Mouse (Mus musculus): ENCODE data around the gene Olfr1395. TPM values are rescaled to one million over a fixed set of nuclear protein-coding genes. Genes with fewer than 3 reads are reported as not detected.

Olfr1395 gene
- total RNA-seq (2021) (not detected), polyA plus RNA-seq (2012; rRNA removed) (not detected in 2 replicates)
- long read RNA-seq = 0 reads

GRCm38 (mm10) chr11:49141974-49142373, at the start of gene Olfr1395:
Gene Olfr1395, plus strand, starts transcription at chr11:49142274.
- DNase-seq = no peak

GRCm38 (mm10) chr11:49092786-49093185, 49.3 kb upstream of the Olfr1395 start:
- no peak for DNase-seq

GRCm38 (mm10) chr11:49093861-49094660, 48.0 kb upstream of the Olfr1395 start:
- DNase-seq = no peak

DNA sequence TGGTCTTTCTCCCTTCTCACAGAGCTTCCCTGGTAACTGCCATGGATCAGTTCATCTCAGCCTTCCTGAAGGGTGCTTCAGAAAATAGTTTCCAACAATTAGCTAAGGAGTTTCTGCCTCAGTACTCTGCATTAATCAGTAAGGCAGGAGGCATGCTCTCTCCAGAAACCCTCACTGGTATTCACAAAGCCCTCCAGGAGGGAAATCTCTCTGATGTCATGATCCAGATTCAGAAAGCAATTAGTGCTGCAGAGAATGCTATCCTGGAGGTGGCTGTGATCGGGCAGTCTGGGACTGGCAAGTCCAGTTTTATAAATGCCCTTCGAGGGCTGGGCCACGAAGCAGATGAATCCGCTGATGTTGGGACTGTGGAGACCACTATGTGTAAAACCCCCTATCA, 46.7 kb upstream of the Olfr1395 start:
- no peak for DNase-seq

GRCm38 (mm10) chr11:49100409-49100808, 41.7 kb upstream of the Olfr1395 start:
- no peak for DNase-seq

GRCm38 (mm10) chr11:49101500-49101899, 40.6 kb upstream of the Olfr1395 start:
- DNase-seq = no peak

DNA sequence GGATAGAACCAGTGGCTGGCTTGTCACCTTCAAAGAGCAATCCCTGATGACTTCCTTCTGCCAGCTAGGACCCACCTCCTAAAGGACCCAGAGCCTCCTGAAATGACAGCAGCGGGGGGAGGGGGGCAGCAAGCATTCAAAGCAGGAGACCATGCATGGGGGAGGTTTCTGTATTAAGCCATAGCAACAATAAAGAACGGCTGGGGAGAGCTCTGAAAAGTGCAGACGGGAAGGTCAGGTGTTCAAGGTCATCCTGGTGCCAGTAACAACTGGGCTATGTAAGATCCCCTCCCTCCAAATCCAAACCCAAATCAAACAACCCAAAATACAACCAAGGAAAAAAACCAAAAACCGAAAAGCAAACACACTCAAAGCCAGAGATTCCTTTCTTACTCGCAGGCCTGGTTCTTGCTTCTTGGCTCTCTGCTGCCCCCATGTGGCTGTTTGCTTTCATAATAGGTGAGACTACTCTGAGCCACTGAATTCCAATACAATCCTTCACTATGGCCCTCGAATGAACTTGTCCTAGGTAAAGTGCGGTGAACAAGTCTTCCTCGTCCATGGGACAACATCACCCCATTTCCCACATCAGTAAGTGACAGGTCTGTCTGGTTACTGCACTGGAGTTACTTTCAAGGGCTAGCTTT, 38.9 kb upstream of the Olfr1395 start:
- peak; percentile 83 for DNase-seq

GRCm38 (mm10) chr11:49105752-49106151, 36.3 kb upstream of the Olfr1395 start:
- DNase-seq = no peak

DNA sequence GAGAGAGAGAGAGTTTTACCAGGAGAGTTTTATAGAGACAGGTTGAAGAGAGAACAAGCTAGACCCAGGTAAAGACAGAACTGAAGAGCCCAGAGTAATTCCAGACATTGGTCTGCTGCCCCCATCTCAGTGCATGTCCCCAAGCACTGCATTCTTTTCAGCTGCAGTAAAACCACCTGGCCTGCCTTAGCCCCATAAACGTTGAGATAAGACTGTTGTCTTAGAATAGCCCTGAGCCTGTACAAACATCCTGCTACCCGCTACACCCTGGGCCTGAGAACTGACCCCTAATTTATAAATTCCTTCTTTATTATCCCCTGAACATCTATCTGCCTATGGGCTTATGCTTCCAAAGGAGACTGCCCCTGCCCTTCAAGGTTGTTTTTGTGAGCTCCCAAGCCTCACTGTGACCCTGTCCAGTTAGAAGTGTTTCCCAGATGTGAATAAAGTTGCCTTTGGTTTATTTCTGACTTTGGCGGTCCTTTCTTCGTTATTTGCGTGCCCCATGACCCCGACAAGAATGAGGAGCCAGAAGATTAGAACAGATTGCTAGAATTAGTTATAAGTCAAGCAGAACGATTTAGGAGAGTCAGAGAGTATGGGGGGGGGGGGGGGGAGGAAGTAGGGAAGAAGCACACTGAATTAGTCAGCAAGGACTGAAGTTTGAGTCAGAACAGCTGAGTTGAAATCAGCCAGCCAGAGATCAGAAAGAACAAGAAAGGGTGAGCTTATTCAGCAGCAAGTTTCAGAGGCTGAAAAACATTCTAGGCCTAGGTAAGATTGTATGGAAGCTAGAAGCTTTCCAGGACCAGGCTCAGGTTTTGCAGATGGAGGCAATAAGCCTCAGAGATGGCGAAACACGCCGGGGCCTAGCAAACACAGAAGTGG, 34.2 kb upstream of the Olfr1395 start:
- DNase-seq = no peak

DNA sequence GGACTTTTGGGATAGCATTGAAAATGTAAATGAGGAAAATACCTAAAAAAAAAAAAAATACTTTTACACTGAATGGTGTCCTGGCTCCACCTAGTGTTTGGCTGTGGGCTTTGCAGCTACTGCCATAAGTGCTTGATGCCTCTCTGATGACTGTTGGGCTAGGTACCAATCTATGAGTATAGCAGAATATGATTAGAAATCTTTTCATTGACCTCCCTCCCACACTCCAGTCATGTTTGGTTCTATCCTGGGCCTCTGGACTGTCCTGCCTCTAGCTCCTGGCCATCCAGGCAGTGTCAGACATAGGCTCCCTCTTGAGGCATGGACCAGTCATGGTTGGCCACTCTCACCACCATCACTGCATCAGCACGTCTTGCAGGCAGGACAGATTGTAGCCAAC, 33.2 kb upstream of the Olfr1395 start:
- DNase-seq = no peak

- no peak for DNase-seq
Measured at GRCm38 (mm10) chr11:49111000-49111399, 31.1 kb upstream of the Olfr1395 start.

GRCm38 (mm10) chr11:49112624-49113219, 29.4 kb upstream of the Olfr1395 start:
- no peak for DNase-seq

- DNase-seq = no peak
Measured at GRCm38 (mm10) chr11:49114158-49114557, 27.9 kb upstream of the Olfr1395 start.

DNA sequence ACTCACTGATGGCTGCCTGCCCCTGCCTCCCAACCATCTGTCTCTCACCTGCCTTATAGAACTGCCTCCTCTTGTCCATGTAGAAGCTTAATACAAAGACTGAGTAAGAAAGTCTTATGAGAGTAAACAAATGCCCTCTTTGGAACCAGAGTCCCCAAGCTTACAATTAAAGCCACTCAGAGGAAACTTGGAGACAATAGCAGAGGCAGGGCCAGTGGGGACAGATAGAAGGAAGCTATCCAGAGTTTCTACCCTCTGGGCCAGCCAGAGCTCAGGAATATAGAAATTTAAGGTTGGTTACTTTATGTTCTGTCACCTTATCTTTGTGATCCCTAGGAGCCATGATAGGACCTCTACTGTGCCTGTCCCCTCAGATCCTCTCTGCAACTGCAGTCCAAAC, 27.3 kb upstream of the Olfr1395 start, which contains the start of gene Olfr1396:
Gene Olfr1396 (minus strand): TSS at position 101 of the 400 bp plus-strand sequence.
- DNase-seq = no peak

DNA sequence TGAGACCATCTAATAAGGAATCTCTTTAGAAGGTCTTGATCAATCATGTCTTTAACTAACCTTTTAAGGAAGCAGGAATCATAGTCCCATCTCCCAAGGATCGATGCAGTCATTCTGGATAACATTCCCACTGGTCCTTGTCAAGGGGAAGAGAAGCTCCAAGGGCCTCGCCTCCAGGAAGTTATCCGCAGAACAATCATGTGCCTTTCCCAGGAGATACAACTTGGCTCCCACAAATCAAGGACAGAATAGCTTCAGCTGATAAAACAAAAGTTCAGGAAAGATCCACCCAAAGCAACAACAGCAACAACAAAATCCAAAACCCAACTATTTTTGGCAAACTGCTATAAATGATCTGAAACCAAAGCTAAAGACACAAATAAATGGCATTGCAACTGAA, 22.4 kb upstream of the Olfr1395 start:
- DNase-seq = no peak

DNA sequence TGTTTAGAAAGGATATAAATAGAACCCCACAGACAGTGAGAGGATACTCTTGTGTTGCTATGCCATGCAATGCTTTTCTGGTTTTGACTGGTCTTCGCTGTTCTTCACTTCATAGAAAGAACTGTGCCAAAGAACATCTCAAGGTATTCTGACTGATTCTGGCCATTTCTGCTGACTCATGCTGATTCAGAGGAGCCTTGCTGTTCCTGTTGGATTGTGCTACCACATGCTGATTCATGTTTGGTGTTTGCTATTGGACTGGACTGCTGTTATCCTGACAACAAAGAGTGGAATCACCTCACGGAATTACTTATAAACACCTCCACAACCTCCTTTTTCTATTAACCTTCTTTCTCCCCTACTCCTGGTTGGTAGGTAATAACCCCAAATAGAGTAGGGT, 17.9 kb upstream of the Olfr1395 start:
- no peak for DNase-seq

GRCm38 (mm10) chr11:49154077-49154476, 12.0 kb downstream of the Olfr1395 start, which contains the start of gene Olfr1394:
Gene Olfr1394, plus strand, starts transcription at chr11:49154377.
- DNase-seq = no peak

DNA sequence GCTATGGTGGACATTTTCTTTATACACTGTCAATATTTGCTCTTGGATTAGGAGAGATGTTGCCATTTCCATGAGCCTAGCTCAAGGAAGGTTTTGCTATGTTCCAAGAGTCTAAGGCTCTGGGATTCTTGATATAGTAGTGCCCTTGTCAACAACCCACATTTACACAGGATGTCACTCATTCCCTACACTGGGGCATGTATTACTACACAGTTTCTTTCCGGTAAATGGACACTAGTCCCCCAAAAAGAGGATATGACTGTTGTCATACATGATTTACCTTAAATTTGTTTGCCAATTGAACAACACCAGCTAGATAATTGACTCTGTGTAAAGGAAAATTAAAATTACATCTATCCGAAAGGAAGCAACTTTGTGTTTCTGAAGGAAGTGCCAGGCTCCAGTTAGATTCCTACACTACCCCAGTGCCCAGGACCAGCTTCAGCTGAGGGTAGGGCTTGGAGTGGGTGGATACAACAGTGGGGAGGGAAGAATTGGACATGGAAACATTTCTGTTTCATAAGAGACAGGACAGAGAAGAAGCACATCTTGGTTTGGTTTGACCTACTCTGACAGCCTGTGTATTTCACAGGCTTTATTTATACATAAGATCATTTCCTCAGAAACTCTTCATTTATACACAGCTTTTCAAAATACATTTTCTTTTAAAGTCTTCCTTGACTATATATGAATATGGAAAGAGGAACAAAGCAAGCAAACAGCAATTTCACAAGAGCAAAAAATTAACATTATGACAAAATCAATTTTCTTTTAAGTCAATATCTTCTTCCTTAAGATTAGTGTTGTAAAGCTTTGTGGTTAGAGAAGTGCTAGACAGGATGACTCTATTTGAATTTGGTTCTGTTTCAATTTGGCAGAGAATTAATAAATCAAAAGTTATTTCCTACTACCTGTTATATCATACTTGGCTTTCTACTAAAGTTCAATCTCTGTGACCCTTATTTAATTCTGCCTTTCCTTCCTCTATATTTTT, 15.0 kb downstream of the Olfr1395 start:
- DNase-seq = no peak

DNA sequence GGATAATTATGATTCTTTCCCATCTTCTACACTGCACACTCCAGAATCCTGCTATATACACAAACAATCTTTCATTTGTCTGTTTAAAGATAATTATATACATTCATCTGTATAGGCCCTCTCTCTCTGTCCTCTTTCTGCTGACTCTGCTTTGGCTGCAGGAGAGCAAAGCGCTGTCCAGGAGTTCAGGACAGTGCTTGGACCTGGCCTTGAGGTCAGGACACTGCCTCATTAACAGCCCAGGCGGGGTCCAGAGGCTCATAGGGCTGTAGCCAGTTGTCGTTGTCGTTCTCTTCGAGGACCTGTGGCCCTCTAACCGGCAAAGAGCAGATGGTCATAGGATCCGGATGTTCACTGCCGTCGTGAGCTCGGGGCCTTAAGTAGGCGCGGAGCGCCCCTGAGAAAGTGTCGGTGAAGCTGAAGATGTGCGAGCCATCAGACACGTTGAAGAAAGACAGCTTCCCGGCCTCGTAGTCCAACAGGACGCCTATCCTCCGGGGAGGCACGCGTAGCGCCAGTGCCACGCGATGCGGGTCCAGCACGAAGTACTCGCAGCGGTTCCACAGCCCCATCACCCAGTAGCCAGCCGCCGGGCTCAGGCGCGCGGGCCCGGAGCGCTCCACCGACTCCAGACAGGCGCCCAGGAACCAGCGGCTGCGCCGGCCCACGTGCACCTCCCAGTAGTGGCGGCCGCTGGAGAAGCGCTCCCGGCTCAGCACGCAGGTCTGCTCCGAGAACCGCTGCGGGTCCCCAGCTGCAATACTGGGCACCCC, 27.0 kb downstream of the Olfr1395 start:
- DNase-seq = no peak

DNA sequence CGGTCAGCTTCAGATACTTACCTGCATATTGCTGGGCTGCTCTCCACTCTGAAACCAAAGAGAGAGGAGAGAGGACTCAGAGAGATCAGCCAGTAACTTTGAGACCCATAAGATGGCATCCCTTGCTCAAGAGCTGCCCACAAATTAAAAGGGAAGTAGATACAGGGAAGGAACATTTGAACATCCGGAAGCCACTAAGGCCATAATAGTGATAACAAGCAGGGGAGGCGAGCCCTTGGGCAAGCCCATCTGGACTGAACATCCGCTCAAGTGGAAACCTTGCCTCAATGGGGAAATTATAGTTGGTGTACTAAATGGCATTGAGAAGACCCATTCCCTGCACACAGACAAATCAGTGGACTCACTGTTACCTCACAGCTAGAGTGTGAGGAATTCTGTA, 28.5 kb downstream of the Olfr1395 start:
- no peak for DNase-seq

All from adrenal gland, adult 2 months (tissue).